Mouse (Mus musculus) ES-Bruce4 (cell line): ENCODE measurements around the gene Rnf157.

Experiments used
- CTCF ChIP-seq: IDR thresholded peaks from one replicate; pipeline ENCODE4 v1.8.1; 2011; ENCODE audit warnings: low read depth, low read length
- EP300 ChIP-seq: IDR thresholded peaks from 2 replicates; pipeline ENCODE4 v1.6.1; 2011; ENCODE audit warnings: low read depth, low read length; ENCODE audit not compliant: insufficient read depth

GRCm38 (mm10) chr11:116305423-116305822, 107.4 kb downstream of the Rnf157 start:
- TF ChIP-seq CTCF, result no peak
- TF ChIP-seq EP300, result no peak
